Mouse (Mus musculus) liver, embryonic 11.5 days (tissue): ENCODE measurements around the gene Psma7. TPM values are rescaled to one million over a fixed set of nuclear protein-coding genes. Genes with fewer than 3 reads are reported as not detected.

Experiments
- ATAC-seq: fragments of 200-750 bp; cut with Nextera tagmentation; replicated peaks from 2 replicates; pipeline ENCODE4 v1.8.0; 2017; ENCODE audit warnings: moderate number of reproducible peaks, mild to moderate bottlenecking, moderate TSS enrichment, moderate library complexity; ENCODE audit not compliant: low FRiP score
- DNase-seq: peaks from one replicate; pipeline ENCODE4 v3.0.0-alpha.2; 2017; ENCODE audit warnings: low spot score
- H3K27ac ChIP-seq: fragments of 300-500 bp; sonication (generic); 2 replicates; pipeline ENCODE4 v1.5.1; 2014; ENCODE audit warnings: mild to moderate bottlenecking, low read depth, low read length, control low read depth
- H3K27me3 ChIP-seq: fragments of 300-500 bp; sonication (generic); replicated peaks from 2 replicates; pipeline ENCODE4 v1.6.1; 2014; ENCODE audit warnings: low read length, mixed read lengths; ENCODE audit not compliant: control insufficient read depth, insufficient read depth
- H3K36me3 ChIP-seq: fragments of 300-500 bp; sonication (generic); 2 replicates; pipeline ENCODE4 v1.6.1; 2014; ENCODE audit warnings: mild to moderate bottlenecking, low read length, moderate library complexity, mixed read lengths; ENCODE audit not compliant: control insufficient read depth, insufficient read depth
- H3K4me1 ChIP-seq: fragments of 300-500 bp; sonication (generic); replicated peaks from 2 replicates; pipeline ENCODE4 v1.6.1; 2014; ENCODE audit warnings: low read length, mixed read lengths; ENCODE audit not compliant: control insufficient read depth, insufficient read depth
- H3K4me2 ChIP-seq: fragments of 300-500 bp; sonication (generic); 2 replicates; pipeline ENCODE4 v1.6.1; 2014; ENCODE audit warnings: mild to moderate bottlenecking, control low read depth, moderate library complexity
- H3K4me3 ChIP-seq: fragments of 300-500 bp; sonication (generic); 2 replicates; pipeline ENCODE4 v1.5.1; 2014; ENCODE audit warnings: low read depth, low read length, control low read depth
- H3K9ac ChIP-seq: fragments of 300-500 bp; sonication (generic); 2 replicates; pipeline ENCODE4 v1.6.1; 2014; ENCODE audit warnings: low read depth, low read length, control low read depth
- H3K9me3 ChIP-seq: fragments of 300-500 bp; sonication (generic); 2 replicates; pipeline ENCODE4 v1.6.1; 2016; ENCODE audit warnings: low read length, inconsistent platforms, mixed read lengths; ENCODE audit not compliant: control insufficient read depth
- WGBS: fragments of 180-500 bp; shearing (Covaris S2); extraction: QIAGEN DNeasy Blood & Tissue Kit; methylation state at CpG from one replicate; pipeline ENCODE4 v1.1.7; 2014; 5-methylcytosine and 5-hydroxymethylcytosine counted together
- polyA plus RNA-seq: library from polyadenylated mRNA; unstranded; fragments of >200 nt; fragmentation: Nextera tagmentation; extraction: Ambion mirVana; gene quantifications from 2 replicates; pipeline ENCODE4 v1.2.1, GENCODE M21; 2014

Psma7 gene
- polyA plus RNA-seq, 1 experiment from 2014 or later = 721 TPM

DNA sequence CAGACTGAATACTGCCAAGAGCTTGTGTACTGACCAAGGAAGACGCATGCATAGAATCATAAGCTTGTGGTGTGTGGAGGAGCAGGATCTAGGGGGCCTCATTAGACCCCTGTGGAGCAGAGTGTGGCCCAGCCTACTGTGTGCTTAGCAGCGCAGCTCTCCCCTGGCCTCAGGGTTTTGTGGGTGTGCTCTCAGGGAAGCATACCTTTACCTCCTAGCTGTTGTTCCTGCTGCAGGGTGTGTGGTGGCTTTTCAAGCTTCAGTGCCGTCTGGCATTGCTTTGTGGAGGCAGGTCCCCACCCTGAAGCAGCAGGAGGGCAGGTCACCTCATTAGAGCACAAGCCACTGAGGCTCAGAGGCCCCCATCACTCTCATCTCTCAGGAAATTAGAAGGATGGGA, 35.4 kb upstream of the Psma7 start:
- no peak overlapping the region for H3K4me2 ChIP-seq
- H3K27ac ChIP-seq = no peak overlapping the region
- no peak for DNase-seq
- ATAC-seq = no peak
- H3K9me3 ChIP-seq = no peaks in the 10 kb centered on the region
- peaks cover 2% of the 10 kb centered on the region; the same call in 1 of the 2 replicates for H3K36me3 ChIP-seq
- no peaks in the 10 kb centered on the region for H3K27me3 ChIP-seq
- H3K4me3 ChIP-seq = no peak overlapping the region
- no peaks in the 10 kb centered on the region for H3K4me1 ChIP-seq
- 79% methylated on average over 3 of the region's 3 CpGs for WGBS
- no peak overlapping the region for H3K9ac ChIP-seq

DNA sequence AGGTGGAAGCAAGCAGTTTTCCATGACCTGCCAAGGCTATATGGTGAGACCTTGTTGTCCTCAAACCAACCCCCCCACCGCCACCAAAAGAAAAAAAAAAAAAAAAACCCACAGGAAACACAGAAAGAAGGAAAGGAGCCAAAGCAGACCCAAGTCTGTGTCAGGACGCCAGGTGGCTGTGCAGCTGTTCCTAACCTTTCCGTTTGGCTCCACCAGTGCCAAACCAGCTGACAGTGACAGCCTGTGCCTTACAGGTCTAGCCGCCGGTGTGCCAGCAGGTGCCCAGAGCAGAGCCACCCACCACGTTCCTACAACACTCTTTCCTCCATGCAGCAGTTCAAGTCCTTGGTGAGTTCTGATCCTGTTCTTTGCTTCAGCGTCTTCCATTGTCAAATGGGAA, 30.7 kb upstream of the Psma7 start:
- H3K4me3 ChIP-seq = no peak overlapping the region
- H3K27me3 ChIP-seq = no peaks in the 10 kb centered on the region
- DNase-seq (no peak), ATAC-seq (no peak)
- H3K4me2 ChIP-seq = no peak overlapping the region
- no peak overlapping the region for H3K27ac ChIP-seq
- no peak overlapping the region for H3K9ac ChIP-seq
- 0 out of 2 replicates have a peak, but pooled peaks cover 2% of the 10 kb centered on the region for H3K36me3 ChIP-seq
- H3K4me1 ChIP-seq = peaks cover 8% of the 10 kb centered on the region
- H3K9me3 ChIP-seq = no peaks in the 10 kb centered on the region
- WGBS = 88% methylated on average over 7 of the region's 7 CpGs

DNA sequence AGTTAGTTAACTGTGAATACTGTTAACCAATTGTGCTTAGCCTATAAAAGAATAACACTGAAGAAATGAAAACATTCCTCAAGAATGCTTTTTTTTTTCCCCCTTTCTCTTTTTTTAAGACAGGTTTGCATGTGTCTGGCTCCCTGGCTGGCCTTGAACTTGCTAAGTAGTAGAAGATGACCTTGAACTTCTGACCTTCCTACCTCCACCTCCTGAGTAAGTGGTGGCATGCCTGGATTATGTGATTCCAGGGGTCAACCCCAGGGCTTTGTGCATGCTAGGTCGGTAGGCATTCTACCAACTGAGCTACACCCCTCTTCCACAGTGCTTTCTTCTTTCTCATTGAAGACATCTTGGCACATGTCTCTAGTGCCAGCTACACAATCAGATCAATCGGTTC, 29.4 kb upstream of the Psma7 start:
- Histone ChIP-seq H3K9ac (no peak overlapping the region), H3K4me3 (no peak overlapping the region), H3K36me3 (0 out of 2 replicates have a peak, but pooled peaks cover 2% of the 10 kb centered on the region), H3K4me1 (peaks cover 8% of the 10 kb centered on the region), H3K9me3 (no peaks in the 10 kb centered on the region), H3K27ac (no peak overlapping the region), H3K27me3 (no peaks in the 10 kb centered on the region), H3K4me2 (no peak overlapping the region; the same call in 1 of the 2 replicates)
- DNase-seq (no peak), ATAC-seq (no peak)
- WGBS = 82% methylated on average over 2 of the region's 2 CpGs

DNA sequence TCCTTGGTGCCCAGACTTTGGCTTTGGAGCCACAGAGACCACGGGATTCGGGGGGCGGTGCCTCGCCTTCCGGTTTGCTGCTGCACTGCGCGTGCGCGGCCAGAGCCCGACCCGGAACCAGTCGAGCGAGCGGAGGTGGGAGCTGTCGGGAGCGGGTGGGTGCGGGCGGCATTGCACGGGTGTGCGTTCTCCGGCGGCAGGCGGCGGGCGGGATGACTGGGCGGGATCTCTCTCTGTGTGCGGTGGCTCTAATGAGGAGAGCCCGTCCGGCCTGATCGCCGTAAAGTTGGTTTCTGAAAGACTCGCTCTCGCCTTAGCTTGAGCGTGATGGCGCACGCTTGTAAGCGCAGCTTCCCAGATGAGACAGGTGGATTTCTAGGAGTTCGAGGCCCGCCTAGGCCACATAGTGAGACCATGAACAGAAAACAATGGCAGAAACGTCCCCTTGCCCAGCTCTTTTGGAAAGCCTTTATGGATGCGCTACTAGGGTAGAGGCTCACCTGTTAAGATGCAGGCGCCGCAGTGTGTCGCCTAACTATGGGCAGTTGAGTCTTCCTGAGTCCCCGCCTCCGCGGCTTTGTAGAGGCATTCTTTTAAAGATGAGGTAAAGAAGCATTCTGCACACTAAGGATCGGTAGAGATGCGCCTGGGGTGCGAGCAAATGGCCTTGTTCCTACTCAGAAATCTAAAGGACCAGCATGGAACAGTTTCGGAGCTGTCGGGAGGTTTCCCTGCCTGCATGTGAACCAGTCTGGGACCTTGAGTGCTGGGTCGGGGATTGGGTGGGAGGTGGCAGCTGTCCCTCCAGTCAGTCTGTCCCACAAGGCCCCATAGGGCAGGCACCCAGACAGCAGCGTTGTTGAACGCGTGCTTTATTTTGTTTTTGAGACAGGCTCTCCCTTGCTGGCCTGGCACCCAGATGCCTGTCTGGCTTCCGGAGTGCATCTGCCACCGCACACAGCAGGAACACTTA, 28.5 kb upstream of the Psma7 start, which contains the start of gene Mtg2:
Gene Mtg2 (plus strand): TSS at position 108 of the 973 bp plus-strand sequence.
- ATAC-seq (peak; percentile 95), DNase-seq (peak; percentile 95)
- H3K4me3 ChIP-seq = peak within 1 kb of the TSS; percentile 86
- peak within 1 kb of the TSS; percentile 93 for H3K4me2 ChIP-seq
- no peaks in the 10 kb centered on the region for H3K27me3 ChIP-seq
- H3K36me3 ChIP-seq = 0 out of 2 replicates have a peak, but pooled peaks cover 2% of the 10 kb centered on the region
- H3K9ac ChIP-seq = peak within 1 kb of the TSS; percentile 80
- H3K4me1 ChIP-seq = peaks cover 8% of the 10 kb centered on the region
- WGBS = 6% methylated on average over 58 of the region's 58 CpGs
- no peaks in the 10 kb centered on the region for H3K9me3 ChIP-seq
- H3K27ac ChIP-seq = peak within 1 kb of the TSS; percentile 53

DNA sequence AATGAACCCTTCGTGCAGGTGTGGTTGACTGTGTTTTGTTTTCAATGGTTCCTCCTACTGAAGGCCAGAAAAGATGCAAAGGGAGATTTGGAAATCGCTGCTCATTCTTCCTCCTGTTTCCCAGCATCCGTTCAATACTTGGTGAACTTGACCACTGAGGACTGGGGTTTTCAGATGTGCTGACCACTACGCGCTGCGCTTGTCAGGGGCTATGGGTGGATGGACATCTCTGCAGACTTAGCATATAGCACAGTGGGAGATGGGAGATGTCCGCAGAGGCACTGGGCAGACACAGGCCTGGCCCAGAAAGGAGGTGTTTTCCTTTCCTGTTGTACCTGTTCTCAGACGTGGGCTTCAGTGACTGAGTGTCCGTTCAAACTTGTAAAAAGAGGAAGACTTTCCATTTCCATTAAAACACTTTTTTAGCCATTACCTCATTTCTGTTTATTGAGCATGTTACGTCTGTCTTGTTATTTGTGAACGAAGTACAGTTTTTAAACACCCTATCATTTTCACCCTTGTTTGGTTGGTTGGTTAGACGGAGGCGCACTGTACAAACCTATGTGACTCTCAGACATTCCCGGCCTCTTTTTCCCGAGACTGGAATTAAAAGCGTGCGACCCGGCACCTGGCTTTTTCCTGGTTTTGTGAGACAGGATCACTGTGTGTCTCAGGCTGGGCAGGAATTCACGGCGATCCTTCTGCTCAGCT, 27.7 kb upstream of the Psma7 start:
- peak overlapping the region; percentile 53 for H3K27ac ChIP-seq
- ATAC-seq (peak; percentile 56), DNase-seq (no peak)
- WGBS = 32% methylated on average over 20 of the region's 20 CpGs
- H3K4me2 ChIP-seq = peak overlapping the region; percentile 93
- peak overlapping the region; percentile 86 for H3K4me3 ChIP-seq
- 0 out of 2 replicates have a peak, but pooled peaks cover 2% of the 10 kb centered on the region for H3K36me3 ChIP-seq
- H3K9me3 ChIP-seq = no peaks in the 10 kb centered on the region
- no peaks in the 10 kb centered on the region for H3K27me3 ChIP-seq
- H3K4me1 ChIP-seq = peaks cover 8% of the 10 kb centered on the region
- peak overlapping the region; percentile 80 for H3K9ac ChIP-seq

DNA sequence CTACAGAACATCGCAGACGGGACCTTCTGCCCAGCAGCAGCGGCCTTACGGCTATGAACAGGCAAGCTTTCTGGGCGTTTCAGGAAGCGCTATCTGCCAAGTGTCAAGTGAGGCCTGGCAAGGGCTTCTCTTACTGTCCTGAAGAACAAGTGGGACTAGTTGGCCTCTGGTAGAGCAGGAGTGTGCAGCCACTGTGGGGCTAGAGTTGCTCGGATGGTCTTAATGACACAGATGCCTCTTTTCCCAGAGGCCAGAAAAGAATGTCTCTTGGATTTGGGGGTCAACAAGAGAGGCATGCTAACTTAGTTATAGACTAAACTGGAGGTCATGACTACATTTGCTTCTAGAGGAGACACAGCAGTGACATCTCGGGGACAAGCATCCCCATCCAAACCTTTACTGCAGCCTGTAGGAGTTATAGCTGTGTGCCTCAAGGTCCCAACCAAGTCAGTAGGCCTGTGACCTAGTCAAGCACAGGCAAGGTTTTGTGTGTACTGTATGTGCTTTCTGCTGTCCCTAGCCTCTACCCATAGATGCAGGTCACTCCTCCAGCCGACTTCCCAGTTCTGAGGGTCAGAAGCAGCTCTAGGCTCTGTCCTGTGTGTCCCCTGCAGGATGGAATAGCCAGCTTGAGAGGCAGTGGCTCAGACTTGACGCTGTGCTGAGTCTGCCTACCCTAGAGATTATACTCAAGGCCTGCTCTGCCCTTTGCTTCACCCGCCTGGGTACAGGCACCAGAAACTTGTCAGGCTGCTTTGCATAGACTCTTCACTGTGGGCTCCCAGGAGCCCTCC, 21.3 kb upstream of the Psma7 start:
- 91% methylated on average over 11 of the region's 11 CpGs for WGBS
- Histone ChIP-seq H3K36me3 (peaks cover 5% of the 10 kb centered on the region; the same call in 1 of the 2 replicates), H3K4me1 (no peaks in the 10 kb centered on the region), H3K27me3 (no peaks in the 10 kb centered on the region), H3K27ac (no peak overlapping the region), H3K9me3 (no peaks in the 10 kb centered on the region), H3K4me2 (no peak overlapping the region), H3K4me3 (no peak overlapping the region), H3K9ac (no peak overlapping the region)
- ATAC-seq = no peak
- DNase-seq = no peak

DNA sequence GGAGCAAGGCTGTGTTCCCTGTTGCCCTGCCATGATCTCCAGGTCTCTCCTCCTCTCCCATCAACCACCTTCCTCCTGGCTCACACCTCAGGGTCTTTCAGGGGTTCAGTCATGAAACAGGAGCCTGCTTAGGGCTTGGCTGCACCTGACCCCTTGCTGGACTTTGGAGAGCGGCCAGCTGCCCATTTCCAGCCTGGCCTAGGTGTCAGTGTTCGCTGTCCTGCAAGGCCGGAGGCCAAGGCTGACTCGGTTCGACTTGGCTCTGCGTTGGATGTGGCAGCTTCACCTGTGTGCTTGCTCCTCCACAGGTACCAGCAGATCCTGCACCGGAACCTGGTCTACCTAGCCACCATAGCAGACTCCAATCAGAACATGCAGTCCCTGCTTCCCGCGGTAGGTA, 10.8 kb upstream of the Psma7 start:
- H3K9ac ChIP-seq = no peak overlapping the region
- peaks cover 17% of the 10 kb centered on the region for H3K36me3 ChIP-seq
- H3K4me2 ChIP-seq = no peak overlapping the region
- H3K9me3 ChIP-seq = no peaks in the 10 kb centered on the region
- ATAC-seq (no peak), DNase-seq (no peak)
- H3K27ac ChIP-seq = no peak overlapping the region
- no peak overlapping the region for H3K4me3 ChIP-seq
- no peaks in the 10 kb centered on the region for H3K27me3 ChIP-seq
- 95% methylated on average over 9 of the region's 9 CpGs for WGBS
- no peaks in the 10 kb centered on the region for H3K4me1 ChIP-seq
